Mouse (Mus musculus) natural killer cell, adult 2 months (primary cell): ENCODE data around the gene Timeless.
"Not testable (repeated sequence)": the region's sequence is repeated elsewhere in the genome, so short reads cannot be mapped to it uniquely, and the experiment has no call there.

Experiments
- DNase-seq, 2 experiments: peaks; one replicate each; pipeline ENCODE4 v3.0.0; 2022; ENCODE audit warnings: low spot score in 2 of 2

The Timeless gene

GRCm38 (mm10) chr10:128231697-128232419, at the start of gene Timeless:
Gene Timeless (plus strand): TSS chr10:128232065.
- DNase-seq, result peak; percentile 86 to 89

- no peak for DNase-seq
These were observed 47.6 kb upstream of the Timeless start for GRCm38 (mm10) chr10:128184296-128184695.

- DNase-seq, result no peak
These were observed 46.5 kb upstream of the Timeless start for GRCm38 (mm10) chr10:128185277-128185940.

GRCm38 (mm10) chr10:128185959-128186358, 45.9 kb upstream of the Timeless start:
- peak; percentile 68 to 76 for DNase-seq

- no peak for DNase-seq
These were observed 44.7 kb upstream of the Timeless start for GRCm38 (mm10) chr10:128187181-128187605.

- peak; percentile 56 to 67 for DNase-seq
These were observed 43.5 kb upstream of the Timeless start for GRCm38 (mm10) chr10:128188242-128188877.

GRCm38 (mm10) chr10:128191472-128191871, 40.4 kb upstream of the Timeless start:
- DNase-seq, result no peak

- DNase-seq, result not testable (repeated sequence)
These were observed 39.7 kb upstream of the Timeless start for GRCm38 (mm10) chr10:128192030-128192766.

GRCm38 (mm10) chr10:128193113-128193512, 38.8 kb upstream of the Timeless start:
- no peak for DNase-seq

GRCm38 (mm10) chr10:128194024-128194550, 37.8 kb upstream of the Timeless start, which contains the start of gene Gls2:
Gene Gls2 (plus strand): TSS chr10:128194457.
- peak; percentile 46 to 66 for DNase-seq

- peak; percentile 24 to 25 for DNase-seq
These were observed 37.1 kb upstream of the Timeless start for GRCm38 (mm10) chr10:128194551-128195461.

- no peak for DNase-seq
These were observed 30.0 kb upstream of the Timeless start for GRCm38 (mm10) chr10:128201856-128202255.

GRCm38 (mm10) chr10:128204941-128205340, 26.9 kb upstream of the Timeless start:
- DNase-seq, result no peak

GRCm38 (mm10) chr10:128208326-128208725, 23.5 kb upstream of the Timeless start:
- no peak for DNase-seq

- no peak for DNase-seq
These were observed 22.4 kb upstream of the Timeless start for GRCm38 (mm10) chr10:128209311-128210009.

GRCm38 (mm10) chr10:128210131-128210530, 21.7 kb upstream of the Timeless start:
- no peak for DNase-seq

GRCm38 (mm10) chr10:128210954-128211353, 20.9 kb upstream of the Timeless start:
- no peak for DNase-seq

GRCm38 (mm10) chr10:128211390-128212108, 20.3 kb upstream of the Timeless start, which contains the start of gene Spryd4:
Gene Spryd4 (minus strand): TSS chr10:128211807.
- DNase-seq, result peak; percentile 83 to 88

GRCm38 (mm10) chr10:128212148-128212547, 19.7 kb upstream of the Timeless start:
- no peak for DNase-seq
